Mouse (Mus musculus) Muller cell, postnatal 12 days (primary cell): ENCODE data around the gene Zscan22.
"Not testable (repeated sequence)": the region's sequence is repeated elsewhere in the genome, so short reads cannot be mapped to it uniquely, and the experiment has no call there.

Experiments
- DNase-seq: peaks from one replicate; pipeline ENCODE4 v3.0.0-alpha.2; 2015; ENCODE audit errors: inconsistent ontology term

Zscan22 gene

GRCm38 (mm10) chr7:12897655-12898410 lies at the start of gene Zscan22:
Zscan22 (plus strand) TSS chr7:12897815.
- peak; percentile 93 for DNase-seq

DNA sequence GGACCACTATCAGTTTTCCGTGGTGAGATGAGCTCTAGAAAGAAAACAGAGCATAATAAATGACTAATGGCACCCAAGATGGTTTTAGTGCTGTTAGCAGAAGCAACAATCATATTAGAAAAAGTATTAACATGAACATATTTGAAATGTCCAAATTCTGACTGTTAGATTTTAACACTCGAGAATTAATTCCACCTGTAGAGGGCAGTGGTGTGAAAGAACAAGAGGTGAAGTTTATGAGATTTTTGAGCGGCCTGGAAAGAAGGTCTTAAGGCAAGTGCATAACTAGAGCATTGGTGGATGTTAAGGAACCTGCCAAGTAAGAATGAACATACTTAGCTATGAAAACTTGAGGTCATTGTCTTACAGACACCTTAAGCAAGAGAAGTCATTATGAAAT lies 23.3 kb upstream of the Zscan22 start:
- no peak for DNase-seq

- DNase-seq: no peak
Observed at GRCm38 (mm10) chr7:12880036-12880435, 17.6 kb upstream of the Zscan22 start.

DNA sequence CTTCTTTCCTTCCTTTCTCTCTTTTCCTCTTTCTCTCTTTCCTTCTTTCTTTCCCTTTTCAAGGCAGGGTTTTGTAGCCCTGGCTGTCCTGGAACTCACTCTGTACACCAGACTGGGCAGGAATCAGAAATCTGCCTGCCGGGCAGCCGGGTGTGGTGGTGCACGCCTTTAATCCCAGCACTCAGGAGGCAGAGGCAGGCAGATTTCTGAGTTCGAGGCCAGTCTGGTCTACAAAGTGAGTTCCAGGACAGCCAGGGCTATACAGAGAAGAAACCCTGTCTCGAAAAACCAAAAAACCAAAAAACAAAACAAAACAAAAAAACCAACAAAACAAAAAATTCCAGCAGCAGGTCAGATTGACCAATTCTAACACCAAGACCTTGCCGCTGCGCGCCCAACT lies 17.1 kb upstream of the Zscan22 start:
- DNase-seq: not testable (repeated sequence)

DNA sequence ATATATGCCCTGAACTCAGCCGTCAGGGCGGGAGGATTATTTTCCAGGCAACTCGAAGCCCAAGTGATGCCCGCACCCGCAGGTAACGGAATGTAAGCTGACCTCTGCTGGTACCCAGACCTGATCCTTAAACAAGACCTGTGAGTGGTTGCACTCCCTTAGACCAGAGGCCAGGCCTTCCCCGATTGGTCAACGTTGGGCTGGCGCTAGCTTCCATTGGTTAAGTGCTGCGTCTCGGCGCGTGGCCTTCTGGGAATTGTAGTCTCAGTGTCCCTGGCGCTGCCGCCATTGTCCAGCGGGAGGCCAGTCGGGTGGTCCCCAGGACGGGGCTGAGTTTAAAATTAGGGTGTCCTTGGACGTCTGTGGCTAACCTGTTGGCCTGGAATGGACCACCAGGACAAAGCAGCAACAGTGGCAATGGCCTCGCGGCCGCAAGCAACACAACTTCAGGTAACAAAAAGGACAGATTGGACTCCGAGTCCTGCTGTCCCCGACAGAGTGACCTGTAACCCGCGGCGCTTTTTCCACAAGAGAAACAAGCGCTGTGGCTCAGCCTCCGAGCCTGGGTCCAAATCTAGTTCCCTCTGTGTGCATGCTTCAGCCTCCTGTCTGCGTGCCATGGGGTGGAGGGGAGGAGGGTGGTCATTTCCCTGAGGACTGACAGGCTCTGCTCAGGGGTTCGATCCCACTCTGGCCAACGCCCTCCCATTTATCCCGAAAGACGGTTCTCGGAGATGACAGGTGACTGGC lies 16.5 kb upstream of the Zscan22 start, which contains the start of gene Zfp128:
Gene Zfp128, plus strand, starts transcription at position 267 of the 750 bp plus-strand sequence.
- DNase-seq: peak; percentile 92

DNA sequence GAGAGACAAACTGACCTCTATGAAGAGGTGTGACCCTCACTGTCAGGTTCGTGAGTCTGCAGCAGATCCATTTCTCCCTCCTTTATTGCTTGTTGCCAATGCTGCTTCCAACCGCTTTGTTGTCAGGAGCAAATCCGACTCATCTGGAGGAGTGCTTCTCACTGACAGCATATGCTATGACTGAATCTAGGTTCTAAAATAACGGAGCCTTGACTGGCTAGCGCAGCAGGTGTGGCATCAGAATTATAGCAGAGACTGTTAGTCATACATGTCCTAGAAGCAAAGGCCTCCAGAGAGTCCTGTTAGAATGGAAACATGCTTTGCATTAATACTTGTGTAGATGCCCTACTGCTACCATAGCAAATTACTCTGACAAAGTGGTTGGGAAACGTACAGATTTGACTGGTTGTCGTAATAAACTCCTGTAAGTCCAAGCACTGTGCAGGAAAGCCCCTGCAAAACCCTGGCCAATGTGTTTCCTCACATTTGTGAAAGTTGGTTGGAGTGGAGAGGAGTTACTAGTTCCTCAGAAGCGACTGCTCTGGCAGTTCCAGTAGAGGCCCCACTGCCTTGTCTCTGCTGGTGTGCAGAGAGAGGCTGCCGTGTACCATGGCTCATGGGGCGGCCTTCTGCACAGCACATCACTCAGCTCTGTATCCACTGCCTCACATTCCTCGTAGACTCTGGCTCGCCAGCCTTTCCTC lies 10.9 kb upstream of the Zscan22 start:
- DNase-seq: no peak

DNA sequence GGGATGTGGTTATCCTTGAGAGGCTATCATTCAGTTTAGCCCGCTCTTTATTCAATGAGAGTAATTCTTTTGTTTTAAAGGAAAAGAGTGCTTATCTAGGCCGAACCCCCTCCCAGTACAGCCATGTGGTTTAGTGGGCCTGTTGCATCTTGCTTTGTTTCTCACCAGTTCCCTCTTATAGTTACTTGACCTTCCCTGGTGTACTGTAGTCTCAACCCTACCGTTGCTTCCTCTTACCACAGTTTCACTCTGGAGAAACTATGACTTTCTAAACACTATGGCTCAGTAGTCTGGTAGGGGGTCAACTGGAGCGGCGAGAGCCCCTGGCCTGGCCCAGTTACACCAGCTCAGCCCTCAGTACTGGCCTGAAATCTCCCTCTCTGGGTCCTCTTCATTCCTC lies 10.0 kb upstream of the Zscan22 start:
- no peak for DNase-seq

DNA sequence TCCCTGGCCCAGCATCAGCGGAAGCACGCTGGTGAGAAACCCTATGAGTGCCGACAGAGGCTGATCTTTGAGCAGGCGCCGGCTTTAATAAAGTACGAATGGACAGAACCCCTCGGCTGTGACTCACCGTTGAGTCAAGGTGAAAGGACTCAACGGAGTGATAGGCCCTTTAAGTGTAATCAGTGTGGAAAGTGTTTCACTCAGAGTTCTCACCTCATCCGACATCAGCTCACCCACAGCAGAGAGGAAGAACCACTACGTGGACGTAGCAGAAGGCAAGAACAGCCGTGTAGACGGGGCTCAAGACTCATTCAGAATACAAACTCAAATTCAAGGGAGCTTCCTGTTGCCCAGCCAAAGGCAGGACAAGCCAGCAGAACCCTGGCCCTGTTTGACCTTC lies 6.7 kb upstream of the Zscan22 start:
- no peak for DNase-seq

DNA sequence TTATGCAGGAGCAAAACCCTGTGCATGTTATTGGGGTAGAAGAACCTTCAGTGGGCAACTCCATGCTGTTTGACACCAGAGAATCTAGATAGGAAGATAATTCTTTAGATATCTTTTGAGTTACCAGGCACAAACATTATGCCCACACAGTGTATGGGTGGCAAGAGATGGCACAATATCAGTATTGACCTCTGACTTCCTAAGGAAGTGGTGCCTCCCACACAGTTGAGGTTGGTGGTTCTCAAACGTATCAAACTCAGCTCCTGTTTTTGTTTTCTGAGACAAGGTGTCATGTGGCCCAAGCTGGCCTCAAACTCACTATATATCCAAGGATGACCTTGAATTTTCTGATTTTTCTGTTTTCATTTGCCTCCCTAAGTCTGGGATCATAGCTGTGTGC lies 6.3 kb upstream of the Zscan22 start:
- no peak for DNase-seq

GRCm38 (mm10) chr7:12901517-12901916 lies 3.9 kb downstream of the Zscan22 start:
- DNase-seq: no peak

GRCm38 (mm10) chr7:12903623-12904022 lies 6.0 kb downstream of the Zscan22 start:
- DNase-seq: no peak

DNA sequence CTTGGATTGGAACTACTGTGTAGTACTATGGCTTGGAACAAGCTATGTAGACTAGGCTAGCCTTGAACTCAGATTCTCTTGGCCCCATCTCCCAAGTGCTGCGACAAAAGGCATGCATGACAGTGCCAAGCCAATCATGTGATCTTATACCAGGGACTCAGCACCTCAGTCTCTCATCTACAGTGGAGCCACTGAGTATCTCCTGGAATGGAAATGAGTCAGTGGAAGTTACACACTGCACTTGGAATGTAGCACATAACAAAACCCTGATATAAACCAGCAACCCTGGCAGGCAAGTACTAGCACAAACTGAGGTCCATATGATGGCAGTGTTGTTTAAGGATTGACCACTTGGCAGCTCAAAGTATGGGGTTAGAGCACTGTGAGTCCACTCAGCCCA lies 7.5 kb downstream of the Zscan22 start:
- peak; percentile 50 for DNase-seq

GRCm38 (mm10) chr7:12909498-12909962 lies 11.9 kb downstream of the Zscan22 start:
- peak; percentile 34 for DNase-seq

DNA sequence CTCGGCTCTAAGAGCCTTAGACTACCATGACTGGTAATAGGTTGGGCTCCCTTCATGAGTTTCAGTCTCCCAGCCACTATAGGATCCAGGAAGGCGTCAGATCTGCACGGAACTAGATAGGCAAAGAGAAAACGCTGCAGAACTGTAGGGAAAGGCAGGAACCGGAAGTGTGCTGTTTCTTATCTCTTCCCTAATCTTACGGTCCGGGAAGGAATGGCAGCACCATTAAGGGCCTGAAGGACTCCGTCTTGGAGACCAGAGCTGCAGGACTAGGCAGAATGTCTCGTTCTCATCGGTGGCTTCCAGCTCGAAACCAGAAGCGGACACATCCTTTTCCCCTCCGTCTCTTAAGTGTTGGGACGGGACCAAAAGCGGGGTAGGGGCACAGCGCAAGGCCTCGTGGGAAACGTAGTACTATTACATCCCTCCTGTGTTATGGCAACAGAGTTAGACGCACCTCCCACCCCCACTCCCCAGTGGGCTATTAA lies 12.6 kb downstream of the Zscan22 start:
- DNase-seq: peak; percentile 64

DNA sequence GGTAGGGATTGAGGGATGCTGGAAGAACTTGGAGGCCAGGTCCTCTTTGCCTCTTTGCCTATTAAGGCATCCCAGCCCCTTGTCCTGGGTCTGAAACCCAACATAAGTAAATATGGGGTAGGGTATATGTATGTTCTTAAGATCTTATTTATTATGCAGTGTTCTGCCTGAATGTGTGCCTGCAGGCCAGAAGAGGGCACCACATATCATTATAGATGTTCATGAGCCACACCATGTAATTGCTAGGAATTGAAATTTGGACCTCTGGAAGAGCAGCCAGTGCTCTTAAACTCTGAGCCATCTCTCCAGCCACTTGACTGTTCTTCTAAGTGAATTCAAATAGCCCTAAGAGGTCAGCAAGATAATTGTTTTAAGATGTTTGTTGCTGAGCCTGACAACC lies 15.9 kb downstream of the Zscan22 start:
- DNase-seq: no peak

DNA sequence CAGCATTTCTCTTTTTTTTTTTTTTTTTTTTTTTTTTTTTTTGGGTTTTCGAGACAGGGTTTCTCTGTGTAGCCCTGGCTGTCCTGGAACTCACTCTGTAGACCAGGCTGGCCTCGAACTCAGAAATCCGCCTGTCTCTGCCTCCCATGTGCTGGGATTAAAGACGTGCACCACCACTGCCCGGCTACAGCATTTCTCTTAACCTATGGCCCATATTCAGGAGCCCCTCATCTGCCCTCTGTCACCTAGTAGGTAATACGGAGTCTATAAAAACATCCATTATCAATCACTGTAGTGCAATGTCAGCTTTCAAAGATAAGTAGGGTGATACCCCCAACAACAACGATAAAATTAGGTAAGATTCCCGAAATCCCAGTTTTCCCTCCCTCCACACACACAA lies 22.9 kb downstream of the Zscan22 start:
- DNase-seq: not testable (repeated sequence)

DNA sequence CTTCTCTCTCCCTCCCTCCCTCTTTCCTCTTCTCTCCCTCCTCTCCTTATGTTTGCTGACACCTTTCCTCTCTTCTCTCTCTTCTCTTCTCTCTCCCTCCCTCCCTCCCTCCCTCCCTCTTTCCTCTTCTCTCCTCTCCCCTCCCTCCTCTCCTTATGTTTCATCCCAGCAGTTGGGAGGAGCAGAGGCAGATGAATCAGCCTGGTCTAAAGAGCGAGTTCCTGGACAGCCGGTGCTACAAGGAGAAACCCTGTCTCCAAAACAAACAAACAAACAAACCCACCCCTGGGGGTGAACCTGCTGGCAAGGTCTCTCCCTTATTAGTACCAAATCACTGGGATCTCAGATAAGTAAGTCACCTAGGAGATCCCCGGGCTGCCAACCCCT lies 23.7 kb downstream of the Zscan22 start:
- DNase-seq: no peak

- peak; percentile 97 for DNase-seq
Observed at GRCm38 (mm10) chr7:12921705-12922465, 24.3 kb downstream of the Zscan22 start, which contains the start of gene Rps5. Rps5 (plus strand) TSS chr7:12922290.

- DNase-seq: peak; percentile 5
Observed at GRCm38 (mm10) chr7:12922729-12923128, 25.1 kb downstream of the Zscan22 start.

DNA sequence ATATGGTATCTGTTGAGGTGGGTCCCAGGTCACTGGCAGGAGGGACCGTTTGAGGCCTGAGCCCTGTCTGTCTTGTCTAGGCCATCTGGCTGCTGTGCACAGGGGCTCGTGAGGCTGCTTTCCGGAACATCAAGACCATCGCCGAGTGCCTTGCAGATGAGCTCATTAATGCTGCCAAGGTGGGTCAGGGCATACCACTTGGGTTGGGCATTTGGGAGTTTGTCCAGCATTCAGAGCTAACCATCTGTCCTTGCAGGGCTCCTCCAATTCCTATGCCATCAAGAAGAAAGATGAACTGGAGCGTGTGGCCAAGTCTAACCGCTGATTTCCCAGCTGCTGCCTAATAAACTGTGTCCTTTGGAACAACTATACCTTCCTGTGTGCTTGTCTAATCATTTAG lies 28.7 kb downstream of the Zscan22 start:
- DNase-seq: no peak

DNA sequence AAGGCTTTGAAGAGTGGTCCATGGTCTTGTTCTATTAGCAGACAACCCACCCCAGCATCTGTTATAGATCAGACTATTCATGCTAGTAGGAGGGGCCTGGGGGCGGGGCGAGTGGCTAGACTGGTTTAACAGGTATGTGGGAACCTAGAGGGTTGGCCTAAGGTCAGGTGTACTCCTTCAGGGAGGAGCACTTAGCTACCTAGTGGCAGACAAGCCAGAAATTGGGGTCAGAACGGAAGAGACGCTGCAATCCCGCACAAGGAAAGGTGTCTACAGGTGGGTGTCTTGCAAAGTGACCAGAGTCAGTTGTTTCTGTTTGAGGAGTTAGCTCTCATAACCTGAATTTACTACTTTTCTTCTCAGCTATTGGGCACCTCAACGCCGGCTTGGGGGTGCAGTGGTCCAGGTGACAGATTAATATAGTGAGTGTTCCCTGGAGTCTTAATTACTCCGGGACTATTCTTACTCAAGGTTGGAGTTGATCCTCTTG lies 29.6 kb downstream of the Zscan22 start, which contains the start of gene Rnf225:
Gene Rnf225, plus strand, starts transcription at position 226 of the 490 bp plus-strand sequence.
- no peak for DNase-seq
